Mouse (Mus musculus) thymus, adult 2 months (tissue): ENCODE results near the gene Pfkfb3. TPM values are rescaled to one million over a fixed set of nuclear protein-coding genes. Genes with fewer than 3 reads are reported as not detected.

Source experiments
- DNase-seq: peaks from one replicate; pipeline ENCODE4 v3.0.0; 2021
- H3K27ac ChIP-seq: fragments of 200-500 bp; 2 replicates; pipeline ENCODE4 v1.5.1; 2012; ENCODE audit warnings: low read length, control low read depth; ENCODE audit not compliant: control insufficient read depth, insufficient read depth
- H3K27me3 ChIP-seq: fragments of 200-500 bp; 2 replicates; pipeline ENCODE4 v1.6.1; 2012; ENCODE audit warnings: mild to moderate bottlenecking, low read length, moderate library complexity, mixed read lengths; ENCODE audit not compliant: control insufficient read depth, insufficient read depth
- H3K36me3 ChIP-seq: fragments of 200-500 bp; 2 replicates; pipeline ENCODE4 v1.6.1; 2012; ENCODE audit warnings: mild to moderate bottlenecking, low read length, moderate library complexity; ENCODE audit not compliant: control insufficient read depth, insufficient read depth
- H3K4me1 ChIP-seq: fragments of 200-500 bp; replicated peaks from 2 replicates; pipeline ENCODE4 v1.6.1; 2012; ENCODE audit warnings: low read length; ENCODE audit not compliant: control insufficient read depth, insufficient read depth
- H3K4me3 ChIP-seq: fragments of 200-500 bp; 2 replicates; pipeline ENCODE4 v1.5.1; 2012; ENCODE audit warnings: mild to moderate bottlenecking, low read length, control low read depth, moderate library complexity; ENCODE audit not compliant: control insufficient read depth, insufficient read depth
- CTCF ChIP-seq: fragments of 200-500 bp; IDR thresholded peaks from 2 replicates; pipeline ENCODE4 v1.5.1; 2012; ENCODE audit warnings: mild to moderate bottlenecking, control low read depth, low read length, moderate library complexity, borderline replicate concordance; ENCODE audit not compliant: control insufficient read depth, poor library complexity, insufficient read depth; ENCODE audit errors: extremely low read depth
- POLR2A ChIP-seq: fragments of 200-500 bp; IDR thresholded peaks from 2 replicates; pipeline ENCODE4 v1.6.1; 2012; ENCODE audit warnings: mild to moderate bottlenecking, low read length, control low read depth, moderate library complexity; ENCODE audit not compliant: control insufficient read depth, poor library complexity, insufficient read depth; ENCODE audit errors: extremely low read depth
- WGBS: fragments of 180-500 bp; shearing (Covaris S2); methylation state at CpG from one replicate; pipeline ENCODE4 v1.1.7; 2018; 5-methylcytosine and 5-hydroxymethylcytosine counted together
- polyA plus RNA-seq: library from polyadenylated mRNA; depleted of rRNA; stranded (reverse); fragments of >200 nt; gene quantifications from 2 replicates; pipeline ENCODE4 v1.2.3, GENCODE M21; 2012

The Pfkfb3 gene
- polyA plus RNA-seq, 1 experiment = 47.2 TPM

GRCm38 (mm10) chr2:11494841-11495255 is 59.0 kb downstream of the Pfkfb3 start:
- DNase-seq = no peak
- Histone ChIP-seq H3K27me3 (no peaks in the 10 kb centered on the region), H3K4me3 (no peak overlapping the region), H3K4me1 (no peaks in the 10 kb centered on the region), H3K27ac (no peak overlapping the region), H3K36me3 (peaks cover 27% of the 10 kb centered on the region)
- no peak for TF ChIP-seq CTCF
- no peak for TF ChIP-seq POLR2A
- WGBS = 97% methylated on average over 7 of the region's 7 CpGs

DNA sequence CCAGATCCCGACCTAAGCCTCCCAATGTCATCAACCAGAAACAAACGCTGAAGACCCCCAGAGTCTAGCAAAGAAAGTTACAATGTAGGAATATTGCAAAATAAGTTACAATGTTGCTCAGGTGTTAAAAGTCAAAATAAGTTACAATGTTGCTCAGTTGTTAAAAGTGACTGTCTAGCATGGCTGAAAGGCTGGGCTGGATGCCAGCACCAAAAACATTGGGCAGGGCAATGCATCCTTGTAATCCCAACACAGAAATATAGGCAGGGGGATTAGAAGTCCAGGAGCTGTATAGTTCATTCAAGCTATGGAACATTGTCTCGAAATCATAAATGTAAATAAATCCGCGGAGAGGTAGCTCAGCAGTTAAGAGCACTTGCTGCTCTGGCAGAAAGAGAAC is 61.0 kb downstream of the Pfkfb3 start:
- H3K36me3 ChIP-seq = peaks cover 47% of the 10 kb centered on the region

DNA sequence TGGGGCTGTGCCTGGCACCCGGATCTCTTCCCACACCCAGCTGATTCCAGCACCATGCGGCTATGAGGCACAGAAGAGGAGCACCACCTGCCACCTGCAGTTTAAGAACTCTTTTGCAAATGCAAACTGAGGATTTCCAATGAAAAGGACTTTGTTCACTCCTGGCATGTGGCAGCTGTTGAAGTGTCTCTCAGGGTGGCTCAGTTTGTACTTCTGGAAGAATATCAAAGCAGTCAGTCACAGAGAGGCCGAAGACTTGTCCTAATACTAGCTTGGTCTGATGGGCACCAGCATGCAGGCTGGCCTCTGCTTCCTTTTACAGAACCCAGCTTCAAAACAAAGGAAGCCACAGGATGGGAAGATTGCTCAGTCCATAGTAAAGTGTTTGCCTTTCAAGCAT is 62.4 kb downstream of the Pfkfb3 start:
- no peaks in the 10 kb centered on the region for H3K4me1 ChIP-seq
- no peak for TF ChIP-seq POLR2A
- no peak for TF ChIP-seq CTCF
- H3K27me3 ChIP-seq = no peaks in the 10 kb centered on the region
- DNase-seq = no peak
- WGBS = 94% methylated on average over 3 of the region's 3 CpGs
- H3K27ac ChIP-seq = no peak overlapping the region
- H3K4me3 ChIP-seq = no peak overlapping the region
- H3K36me3 ChIP-seq = peaks cover 54% of the 10 kb centered on the region

More for the DNA sequence above, 61.0 kb downstream of the Pfkfb3 start:
- 97% methylated on average over 5 of the region's 5 CpGs for WGBS
- Histone ChIP-seq H3K27ac (no peak overlapping the region), H3K27me3 (no peaks in the 10 kb centered on the region), H3K4me3 (no peak overlapping the region), H3K4me1 (no peaks in the 10 kb centered on the region)
- TF ChIP-seq POLR2A = no peak
- TF ChIP-seq CTCF = no peak
- no peak for DNase-seq

DNA sequence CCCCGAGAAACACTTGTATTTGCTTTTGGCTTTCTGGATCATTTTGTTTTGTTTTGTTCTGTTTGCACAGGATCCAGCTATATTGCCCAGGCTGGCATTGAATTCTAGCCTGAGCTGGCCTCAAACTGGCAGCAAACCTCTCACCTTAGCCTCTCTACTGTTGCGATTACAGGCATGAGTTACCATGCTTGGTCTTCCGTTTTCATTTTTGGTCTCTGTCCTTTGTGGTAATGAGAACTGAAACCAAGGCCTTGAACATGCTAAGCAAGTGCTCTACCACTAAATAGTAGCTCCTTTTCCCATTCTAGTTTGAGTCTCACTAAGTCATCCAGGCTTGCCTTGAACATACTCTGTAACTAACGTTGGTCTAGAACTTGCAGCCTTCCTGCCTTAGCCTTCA is 63.3 kb downstream of the Pfkfb3 start:
- no peak for TF ChIP-seq POLR2A
- no peak for TF ChIP-seq CTCF
- Histone ChIP-seq H3K4me3 (no peak overlapping the region), H3K36me3 (peaks cover 63% of the 10 kb centered on the region), H3K27ac (no peak overlapping the region), H3K4me1 (no peaks in the 10 kb centered on the region), H3K27me3 (no peaks in the 10 kb centered on the region)
- DNase-seq = no peak
- 93% methylated on average over 4 of the region's 4 CpGs for WGBS

DNA sequence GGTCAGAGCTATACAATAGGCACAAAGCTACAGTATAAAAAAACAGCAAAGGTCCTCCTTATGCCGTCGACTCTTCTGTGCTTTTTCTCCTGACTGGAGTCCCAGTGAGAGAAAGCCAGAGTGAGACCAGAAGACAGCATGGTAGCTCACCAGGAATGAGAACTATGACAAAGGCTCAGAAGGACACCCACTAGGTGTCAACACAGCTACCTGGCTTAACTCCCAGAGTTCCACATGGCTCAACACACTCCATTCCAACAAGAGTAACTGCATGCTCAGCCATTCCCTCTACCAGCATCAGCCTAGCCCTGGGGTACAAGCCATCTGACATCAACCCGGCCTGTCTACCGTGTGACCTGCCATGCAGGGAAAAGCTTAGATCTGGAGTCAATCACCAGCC is 70.7 kb downstream of the Pfkfb3 start:
- 97% methylated on average over 4 of the region's 4 CpGs for WGBS
- Histone ChIP-seq H3K27ac (no peak overlapping the region), H3K27me3 (no peaks in the 10 kb centered on the region), H3K36me3 (peaks cover 87% of the 10 kb centered on the region), H3K4me1 (no peaks in the 10 kb centered on the region), H3K4me3 (no peak overlapping the region)
- DNase-seq = no peak
- no peak for TF ChIP-seq POLR2A
- no peak for TF ChIP-seq CTCF

GRCm38 (mm10) chr2:11482364-11482763 is 71.5 kb downstream of the Pfkfb3 start:
- H3K4me3 ChIP-seq = no peak overlapping the region
- H3K36me3 ChIP-seq = peaks cover 80% of the 10 kb centered on the region
- no peak for DNase-seq
- H3K27me3 ChIP-seq = no peaks in the 10 kb centered on the region
- WGBS = 90% methylated on average over 7 of the region's 7 CpGs
- no peak overlapping the region for H3K27ac ChIP-seq
- H3K4me1 ChIP-seq = no peaks in the 10 kb centered on the region
- no peak for TF ChIP-seq CTCF
- TF ChIP-seq POLR2A = no peak

GRCm38 (mm10) chr2:11478960-11479359 is 74.9 kb downstream of the Pfkfb3 start:
- no peaks in the 10 kb centered on the region; the same call in 1 of the 2 replicates for H3K27me3 ChIP-seq
- H3K4me1 ChIP-seq = no peaks in the 10 kb centered on the region
- no peak for DNase-seq
- WGBS = 93% methylated on average over 2 of the region's 2 CpGs
- H3K4me3 ChIP-seq = no peak overlapping the region
- peaks cover 66% of the 10 kb centered on the region for H3K36me3 ChIP-seq
- H3K27ac ChIP-seq = no peak overlapping the region
- no peak for TF ChIP-seq POLR2A
- TF ChIP-seq CTCF = no peak
